Mouse (Mus musculus): ENCODE measurements around the gene Mup5.

GRCm38 (mm10) chr4:61829211-61829610 lies 5.8 kb downstream of the Mup5 start:
- TF ChIP-seq CTCF (conservative IDR thresholded peaks at IDR 0.05; ENCODE audit: low read length) (no peak), NANOG (IDR thresholded peaks at IDR 0.05; ENCODE audit: borderline replicate concordance, low read length) (no peak), POU5F1 (IDR thresholded peaks at IDR 0.05; ENCODE audit: borderline replicate concordance, low read length) (no peak)
